Mouse (Mus musculus): ENCODE results near the gene Samm50.
"Not testable (repeated sequence)": the region's sequence is repeated elsewhere in the genome, so short reads cannot be mapped to it uniquely, and the experiment has no call there.

Samm50 gene

DNA sequence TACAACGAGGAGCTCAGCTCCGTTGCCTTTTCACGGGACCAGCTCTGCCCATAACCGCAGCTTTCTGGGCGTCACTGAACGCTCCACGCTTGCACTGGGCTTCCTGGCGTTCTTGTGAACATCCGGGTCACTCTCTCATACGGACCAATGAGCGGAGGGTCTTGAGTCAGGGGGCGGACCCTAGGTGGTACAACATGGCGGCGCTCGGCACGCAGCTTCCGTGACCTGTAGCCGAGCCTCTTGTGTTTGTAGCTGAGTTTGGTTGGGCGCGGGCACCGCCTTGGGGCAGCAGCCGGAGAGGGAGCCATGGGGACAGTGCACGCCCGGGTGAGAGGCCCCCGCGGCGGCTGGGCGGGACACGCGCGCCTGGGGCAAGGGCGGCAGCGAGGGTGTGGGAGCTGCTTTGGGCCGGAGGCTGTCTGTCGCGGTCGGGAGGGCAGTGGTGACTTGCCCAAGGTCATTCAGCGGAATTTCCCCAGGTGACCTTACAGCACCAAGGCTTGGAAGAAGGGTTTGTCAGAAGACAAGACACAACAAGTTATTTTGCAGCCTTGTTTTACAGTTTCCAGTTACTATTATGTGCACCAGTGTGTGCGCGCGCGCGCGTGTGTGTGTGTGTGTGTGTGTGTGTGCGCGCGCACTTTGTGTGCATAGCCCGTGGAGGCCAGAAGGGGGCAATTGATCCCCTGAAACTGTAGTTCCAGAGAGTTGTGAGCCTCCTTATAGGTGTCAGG lies at the start of gene Samm50:
TSS of gene Samm50 (plus strand) at position 184 of the 734 bp plus-strand sequence.
- peak; percentile 92 to 93 for DNase-seq

DNA sequence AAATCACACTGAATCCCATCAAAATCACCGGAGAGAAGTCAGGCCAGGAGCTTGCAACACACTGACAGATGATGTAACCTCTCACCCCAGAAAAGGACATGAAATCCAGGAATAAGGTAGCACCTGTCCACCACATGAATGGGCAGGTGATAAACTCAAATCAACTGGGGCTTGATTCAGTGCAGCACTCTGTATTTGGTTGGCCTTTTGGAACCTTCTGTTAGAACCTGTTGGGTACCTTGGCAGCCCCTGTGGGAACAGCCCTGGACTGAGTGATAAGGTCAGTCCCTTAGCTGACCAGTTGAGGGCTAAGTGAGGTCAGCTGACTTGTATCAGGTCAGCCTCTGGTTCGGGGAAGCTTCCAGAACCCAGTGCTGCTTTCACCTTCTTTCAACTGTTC lies 35.9 kb upstream of the Samm50 start:
- DNase-seq, result no peak

DNA sequence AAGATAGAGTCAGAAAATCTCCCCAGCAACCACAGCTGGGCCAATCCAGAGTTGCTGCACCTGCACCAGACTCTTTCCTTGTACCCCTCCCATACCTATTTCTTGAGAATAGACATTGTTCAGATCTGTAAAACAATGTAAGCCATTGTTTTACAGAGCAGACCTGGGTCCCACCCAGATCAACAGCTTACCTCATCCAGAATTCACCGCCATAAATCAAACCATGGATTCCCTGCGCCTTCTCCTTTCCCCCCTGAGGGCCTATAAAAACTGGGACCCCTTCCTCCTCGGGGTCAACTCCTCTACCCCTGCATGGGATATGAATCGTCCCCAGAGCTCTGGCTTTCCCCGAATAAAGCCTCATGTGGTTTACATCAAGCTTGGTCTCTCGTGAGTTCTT lies 34.5 kb upstream of the Samm50 start:
- not testable (repeated sequence) for DNase-seq

DNA sequence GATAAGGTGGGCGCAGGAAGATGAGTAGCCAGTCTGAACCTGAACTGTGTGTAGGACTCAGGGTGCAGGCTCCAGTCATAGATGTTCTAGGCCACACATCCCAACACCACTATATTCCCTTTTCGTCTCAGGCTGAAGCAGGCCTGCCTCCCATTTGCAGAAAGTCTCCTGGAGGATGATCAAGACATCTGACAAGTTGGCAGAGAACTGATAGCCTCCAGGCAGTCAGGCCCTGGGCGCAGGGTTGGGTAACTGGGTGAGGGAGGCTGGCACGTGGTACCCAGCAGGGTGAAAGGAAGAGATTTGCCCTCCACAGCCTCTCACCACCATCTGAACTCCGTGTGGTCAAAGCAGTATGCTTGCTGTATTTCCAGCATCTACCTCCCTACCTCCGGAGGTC lies 30.2 kb upstream of the Samm50 start:
- DNase-seq, result no peak

DNA sequence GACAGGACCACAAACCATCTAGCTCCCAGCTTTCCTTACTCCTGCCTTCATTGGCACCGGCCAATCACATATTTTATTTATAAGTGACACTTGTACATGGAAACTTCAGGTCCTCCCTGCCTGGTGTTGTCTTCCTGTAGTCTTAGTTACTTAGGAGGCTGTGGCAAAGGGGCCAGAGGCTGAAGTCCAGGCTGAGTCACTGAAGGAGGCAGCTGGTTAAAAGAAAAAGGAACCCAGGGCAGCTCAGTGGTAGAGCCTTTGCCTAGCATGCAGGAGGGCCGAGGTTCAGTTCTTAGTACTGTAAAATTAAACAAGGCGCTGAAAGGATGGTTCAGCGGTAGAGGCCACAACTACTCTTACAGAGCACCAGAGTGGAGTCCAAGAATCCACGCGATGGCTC lies 25.2 kb upstream of the Samm50 start:
- DNase-seq, result no peak

DNA sequence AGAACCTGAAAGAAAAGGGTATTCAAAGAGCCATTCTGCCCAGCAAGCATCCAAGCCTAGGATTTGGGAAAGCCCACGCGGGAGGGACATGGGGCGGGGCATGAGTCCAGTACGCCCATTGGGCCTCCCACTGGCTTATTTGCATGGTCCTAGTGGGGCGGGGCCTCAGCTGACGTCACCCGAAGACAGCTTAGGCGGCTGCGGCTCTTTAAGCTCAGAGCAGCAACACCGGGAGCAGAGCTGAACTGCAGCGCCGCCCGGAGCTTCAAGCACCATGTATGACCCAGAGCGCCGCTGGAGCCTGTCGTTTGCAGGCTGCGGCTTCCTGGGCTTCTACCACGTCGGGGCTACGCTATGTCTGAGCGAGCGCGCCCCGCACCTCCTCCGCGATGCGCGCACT lies 24.4 kb upstream of the Samm50 start, which contains the start of gene Pnpla3:
TSS of gene Pnpla3 (plus strand) at position 238 of the 400 bp plus-strand sequence.
- peak; percentile 95 to 96 for DNase-seq

DNA sequence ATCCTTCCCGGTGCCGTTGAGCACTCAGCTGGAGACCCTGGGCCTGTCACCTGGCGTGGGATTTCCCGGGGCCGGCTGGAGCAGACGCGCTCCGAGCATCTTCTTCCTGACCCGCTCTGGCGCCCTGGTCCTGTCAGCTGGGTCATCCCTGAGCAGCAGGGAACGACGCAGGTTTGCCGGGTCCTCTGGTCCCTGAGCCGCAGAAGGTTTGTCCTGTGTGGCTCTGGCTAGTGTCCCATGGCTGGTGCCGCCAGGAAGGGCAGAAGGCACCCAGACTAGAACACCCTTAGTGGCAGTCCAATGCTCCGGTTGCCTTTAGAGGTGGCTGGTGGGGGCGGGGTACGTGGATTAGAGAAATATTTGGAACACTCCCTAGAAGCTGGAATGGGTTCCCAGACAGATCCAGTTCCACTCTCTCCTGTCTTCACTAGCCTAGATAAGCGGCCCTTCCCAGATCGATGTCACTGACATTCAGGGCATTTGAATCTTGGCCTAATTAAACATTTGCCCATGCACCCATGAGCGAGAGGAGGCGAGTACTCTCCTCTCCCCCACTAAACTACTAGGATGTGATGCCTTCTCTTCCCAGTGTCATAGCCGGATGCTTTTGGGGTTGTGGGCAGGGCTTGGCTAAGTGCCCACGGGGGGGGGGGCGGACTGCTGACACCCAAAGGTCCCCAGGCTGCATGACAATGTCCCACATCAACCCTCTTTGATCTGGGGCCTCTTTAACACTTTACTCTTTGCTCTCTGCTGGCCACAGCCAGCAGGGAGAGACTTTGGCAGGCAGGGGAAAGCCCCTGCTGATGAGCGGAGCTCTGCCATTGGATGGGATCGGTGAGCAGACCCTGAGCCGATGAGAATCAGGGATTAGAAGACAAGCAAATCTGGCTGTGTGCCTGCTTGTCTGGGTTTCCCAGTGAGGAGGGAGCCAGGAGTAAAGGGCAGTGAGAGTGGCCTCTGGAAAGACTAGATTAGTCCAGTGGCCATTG lies 23.6 kb upstream of the Samm50 start:
- DNase-seq, result no peak

DNA sequence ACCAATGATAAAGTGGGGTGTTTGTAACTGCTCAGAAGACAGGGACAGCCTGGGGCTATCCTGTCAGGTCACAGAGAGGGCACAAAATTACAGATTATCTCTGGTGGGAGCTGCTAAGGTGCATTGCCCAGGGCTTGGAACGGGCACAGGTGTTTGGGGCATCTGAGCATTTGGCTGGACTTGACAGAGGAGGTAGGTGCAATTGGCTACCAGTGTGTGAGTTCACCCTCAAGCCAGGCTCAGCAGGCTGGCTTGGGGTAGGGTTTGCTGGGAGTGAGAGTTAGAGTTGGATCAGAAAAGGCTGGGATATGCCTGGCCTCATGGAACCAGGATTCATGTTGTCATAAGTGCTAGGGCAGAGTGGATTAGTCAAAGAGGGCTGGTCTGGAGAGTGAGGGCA lies 22.5 kb upstream of the Samm50 start:
- no peak for DNase-seq

DNA sequence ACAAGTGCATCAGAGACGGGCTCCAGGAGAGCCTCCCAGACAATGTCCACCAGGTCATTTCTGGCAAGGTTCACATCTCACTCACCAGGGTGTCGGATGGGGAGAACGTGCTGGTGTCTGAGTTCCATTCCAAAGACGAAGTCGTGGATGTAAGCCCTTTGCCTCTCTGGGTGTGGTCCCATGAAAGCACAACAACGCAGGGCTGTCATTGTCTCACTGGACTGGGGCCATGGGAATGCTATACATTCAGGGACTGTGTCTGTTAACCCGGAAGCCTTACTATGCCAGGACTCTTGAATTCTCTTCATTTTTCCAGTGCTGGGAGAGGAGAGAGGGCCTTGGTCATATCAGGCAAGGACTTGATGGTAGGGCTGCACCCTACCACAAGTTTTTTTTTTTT lies 20.9 kb upstream of the Samm50 start:
- DNase-seq, result no peak

DNA sequence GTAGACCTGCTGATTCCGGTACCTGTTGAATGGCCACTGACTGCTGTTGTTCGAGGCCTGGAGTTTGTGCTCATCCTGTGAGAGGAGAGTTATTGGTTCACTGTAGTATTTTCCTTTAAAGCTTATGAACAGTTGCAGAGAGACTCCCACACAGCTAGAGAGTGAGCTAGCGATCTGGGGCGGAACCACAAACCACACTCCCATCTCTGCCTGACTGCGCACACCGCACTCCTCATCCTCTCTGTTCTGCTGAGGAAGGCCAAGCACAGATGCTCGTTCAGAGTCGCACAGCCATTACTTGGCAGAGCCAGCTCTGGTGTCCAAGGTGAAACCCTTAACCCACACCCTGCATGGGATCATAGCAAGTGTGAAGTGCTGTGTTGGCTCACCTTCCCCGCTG lies 13.3 kb upstream of the Samm50 start:
- DNase-seq, result no peak

DNA sequence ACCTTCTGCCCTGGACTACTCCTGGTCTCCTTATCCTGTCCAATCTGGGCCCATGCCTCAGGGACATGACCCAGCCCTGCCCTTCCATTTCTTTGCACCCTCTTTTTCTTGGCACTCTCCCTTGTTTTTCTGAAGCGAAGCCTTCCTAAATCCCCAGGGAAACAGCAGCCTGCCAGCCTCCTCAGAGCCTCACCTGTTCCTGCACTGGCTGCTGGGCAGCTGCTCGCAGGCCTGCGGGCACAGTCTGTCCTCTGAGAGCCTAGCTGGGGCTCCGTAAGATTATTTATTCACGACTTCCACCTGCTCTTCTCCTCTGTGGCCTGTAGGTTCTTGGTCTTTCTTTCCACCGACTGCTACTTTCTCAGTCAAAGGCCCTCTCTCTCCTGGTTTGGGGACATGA lies 10.0 kb upstream of the Samm50 start:
- DNase-seq, result no peak

DNA sequence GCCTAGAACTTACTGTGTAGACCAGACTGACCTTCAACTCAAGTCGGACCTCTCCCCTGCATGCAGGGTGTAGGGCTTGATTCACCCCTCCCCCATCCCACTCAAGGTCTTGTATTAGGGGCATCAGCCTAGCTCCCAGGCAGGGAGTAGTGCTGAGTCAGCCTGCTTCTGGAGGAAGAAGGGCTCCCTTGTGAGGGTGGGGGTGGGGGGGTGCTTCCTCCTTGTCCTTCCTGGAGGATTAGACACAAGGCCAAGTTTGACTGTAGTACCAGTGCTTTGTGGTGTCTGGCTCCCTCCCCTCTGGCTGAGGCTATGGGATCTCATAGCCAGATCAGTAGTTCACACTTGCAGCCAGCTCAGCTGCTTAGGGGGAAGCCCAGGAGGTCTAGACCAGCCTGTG lies 8.1 kb upstream of the Samm50 start:
- no peak for DNase-seq

DNA sequence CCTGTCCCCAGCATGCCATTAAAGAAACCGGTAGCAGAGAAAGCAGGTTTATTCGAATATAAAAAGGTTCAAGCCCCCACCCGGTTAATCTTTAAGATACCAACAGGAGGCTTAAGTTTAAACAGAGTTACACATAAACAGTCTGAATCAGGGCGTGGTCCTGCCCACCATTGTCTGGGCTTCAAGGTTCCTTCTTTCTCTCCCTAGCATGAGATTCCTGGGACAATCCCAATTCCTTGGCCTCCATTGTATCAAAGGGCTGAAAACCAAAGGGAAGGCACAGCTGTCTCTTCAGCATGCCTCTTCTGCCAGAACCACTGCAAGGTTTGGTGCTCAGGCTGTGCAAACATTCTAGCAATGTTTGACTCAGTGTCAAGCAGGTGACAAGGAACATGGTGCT lies 5.8 kb upstream of the Samm50 start:
- no peak for DNase-seq

DNA sequence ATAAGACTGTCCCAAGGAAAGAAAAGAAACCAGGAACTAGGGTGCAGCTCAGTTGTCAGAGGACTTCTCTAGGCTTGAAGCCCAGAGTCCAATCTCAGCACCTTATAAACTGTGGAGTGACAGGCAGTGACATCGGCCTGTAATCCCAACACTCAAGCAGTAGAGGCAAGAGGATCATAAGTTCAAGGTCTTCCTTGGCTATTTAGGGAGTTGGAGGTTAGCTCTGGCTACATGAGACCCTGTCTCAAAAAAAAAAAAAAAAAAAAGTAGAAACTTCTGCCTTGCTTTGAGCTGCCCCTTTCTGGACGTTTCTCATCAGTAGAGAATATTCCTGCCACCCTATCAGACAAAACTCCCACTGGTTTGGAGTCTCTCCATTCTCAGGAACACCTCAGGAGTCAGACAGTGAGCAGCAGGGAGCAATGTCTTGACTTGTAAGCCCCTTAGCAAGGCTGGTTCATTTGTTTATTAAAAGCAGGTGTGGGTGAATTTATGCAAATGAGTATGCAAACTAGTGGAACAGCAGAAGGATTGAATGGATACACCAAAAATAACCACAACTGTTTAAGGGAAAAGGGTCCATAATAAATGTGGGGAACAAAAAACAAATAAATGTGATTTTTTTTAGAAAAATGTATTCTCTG lies 3.0 kb upstream of the Samm50 start:
- no peak for DNase-seq

DNA sequence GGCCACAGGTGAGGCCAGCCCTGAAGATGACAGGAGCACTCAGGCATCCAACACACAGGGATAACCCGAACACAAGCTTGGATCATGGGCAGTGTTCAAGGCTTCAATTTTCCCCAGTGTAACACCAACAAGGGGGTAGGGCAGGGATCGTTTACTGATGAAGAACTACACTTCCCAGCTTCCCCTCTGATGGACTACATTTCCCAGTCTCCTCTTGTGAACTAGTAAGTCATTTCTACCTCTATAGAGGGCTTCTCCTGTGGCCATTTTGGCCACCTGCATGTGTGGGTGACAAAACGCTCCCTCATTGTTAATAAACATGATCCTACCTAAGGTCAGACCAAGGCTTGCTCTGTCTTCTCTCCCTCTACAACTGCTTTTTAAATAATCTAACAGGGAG lies 2.2 kb upstream of the Samm50 start:
- no peak for DNase-seq

DNA sequence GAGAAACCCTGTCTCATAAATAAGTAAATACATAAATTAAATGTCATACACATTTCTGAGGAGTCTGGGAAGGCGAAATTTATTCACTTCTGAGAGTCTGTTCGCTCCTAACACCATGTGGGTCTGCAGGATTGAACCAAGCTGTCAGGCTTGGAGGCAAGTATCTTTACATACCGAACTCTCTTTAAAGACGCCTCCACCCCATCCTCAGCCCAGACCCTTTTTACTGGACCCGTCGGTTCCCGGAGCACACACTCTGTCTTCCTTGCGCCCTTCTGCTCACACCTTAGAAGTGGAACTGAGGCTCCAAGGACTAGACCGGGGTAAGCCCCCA lies 350 bp upstream of the Samm50 start:
- no peak for DNase-seq

DNA sequence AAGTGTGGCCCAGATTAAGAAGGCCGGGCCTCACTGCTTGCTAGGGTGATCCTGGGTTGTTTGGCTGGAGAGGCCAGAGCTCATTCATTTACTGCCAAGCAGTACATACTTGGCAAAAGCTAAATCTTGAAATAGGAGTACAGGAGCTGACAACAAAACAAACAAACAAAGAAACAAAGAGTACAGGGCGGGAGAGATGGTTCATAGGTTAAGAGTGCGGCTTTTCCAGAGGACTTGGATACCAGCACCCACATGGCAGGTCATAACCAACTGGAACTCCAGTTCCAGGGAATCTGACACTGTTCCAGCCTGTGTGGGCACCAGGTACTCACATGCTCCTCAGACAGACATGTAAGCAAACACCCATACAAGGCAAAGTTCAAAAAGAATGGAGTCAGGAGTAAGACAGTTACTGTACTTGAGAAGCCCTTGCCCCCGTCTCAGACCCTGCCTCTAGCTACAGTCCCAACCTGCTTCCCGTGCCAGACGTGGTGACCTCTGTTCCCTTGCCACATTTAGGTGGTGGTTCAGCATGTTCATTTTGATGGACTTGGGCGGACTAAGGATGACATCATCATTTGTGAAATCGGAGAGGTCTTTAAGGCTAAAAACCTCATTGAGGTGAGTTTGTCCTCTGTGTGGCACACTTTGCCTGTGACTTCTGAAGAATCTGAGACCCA lies 4.6 kb downstream of the Samm50 start:
- peak in 1 of 2 experiments; percentile 35 for DNase-seq

DNA sequence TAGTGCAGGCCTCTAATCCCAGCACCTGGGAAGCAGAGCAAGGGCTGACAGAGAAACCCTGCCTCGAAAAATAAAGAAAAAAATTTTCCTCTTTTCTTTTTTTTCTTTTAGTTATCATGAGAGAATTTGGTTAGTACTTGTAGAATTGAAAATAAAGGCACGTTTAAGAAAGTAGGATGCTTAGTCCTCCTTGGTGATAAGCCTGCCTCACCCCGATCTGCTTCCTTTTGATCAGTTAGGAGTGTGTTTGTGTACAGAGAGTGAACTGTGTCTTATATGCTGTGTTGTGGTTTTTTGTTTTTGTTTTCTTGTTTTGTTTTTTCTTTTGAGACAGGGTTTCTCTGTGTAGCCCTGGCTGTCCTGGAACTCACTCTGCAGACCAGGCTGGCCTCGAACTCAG lies 15.3 kb downstream of the Samm50 start:
- DNase-seq, result no peak

DNA sequence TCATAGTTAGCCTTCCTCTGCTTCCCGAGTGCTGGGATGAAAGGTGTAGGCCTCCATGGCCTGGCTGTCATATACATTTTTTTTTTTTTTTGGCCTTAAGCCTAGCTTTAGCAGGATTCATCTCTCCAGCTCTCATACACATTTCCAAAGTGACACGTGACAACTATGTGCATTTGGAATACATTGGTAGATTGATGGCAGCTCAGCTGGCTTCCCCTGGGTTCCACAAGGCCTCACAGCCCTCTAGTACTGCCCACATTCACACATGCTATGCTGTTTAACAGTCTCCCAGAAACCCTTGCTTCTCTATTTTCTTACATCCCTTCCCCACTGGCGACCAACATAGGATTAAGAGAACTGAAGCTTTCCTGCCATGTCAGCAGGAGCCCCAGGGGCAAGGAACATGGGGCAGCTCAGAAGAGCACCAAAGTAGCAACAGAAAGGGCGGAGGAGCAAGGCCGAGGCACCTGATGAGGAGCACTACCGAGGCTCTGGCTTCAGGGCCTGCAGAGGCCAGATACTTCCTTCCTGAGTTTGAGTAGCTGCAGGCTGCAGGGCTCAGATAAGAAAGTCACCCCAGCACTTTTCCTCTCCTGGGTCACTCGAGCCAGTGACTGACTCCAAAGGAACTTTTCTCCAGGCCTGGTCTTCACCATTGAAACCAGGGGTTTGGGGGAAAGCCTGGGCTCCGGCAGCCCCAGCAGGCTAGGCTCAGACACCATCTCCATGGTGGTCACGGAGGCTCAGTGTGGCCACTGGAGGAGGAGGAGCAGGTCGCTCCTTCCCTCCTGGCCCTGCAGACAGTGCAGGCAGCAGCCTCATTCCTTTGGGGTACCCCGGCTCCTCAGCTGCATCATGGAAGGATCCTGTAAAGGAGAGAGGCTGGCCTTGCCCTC lies 17.7 kb downstream of the Samm50 start:
- DNase-seq, result no peak

DNA sequence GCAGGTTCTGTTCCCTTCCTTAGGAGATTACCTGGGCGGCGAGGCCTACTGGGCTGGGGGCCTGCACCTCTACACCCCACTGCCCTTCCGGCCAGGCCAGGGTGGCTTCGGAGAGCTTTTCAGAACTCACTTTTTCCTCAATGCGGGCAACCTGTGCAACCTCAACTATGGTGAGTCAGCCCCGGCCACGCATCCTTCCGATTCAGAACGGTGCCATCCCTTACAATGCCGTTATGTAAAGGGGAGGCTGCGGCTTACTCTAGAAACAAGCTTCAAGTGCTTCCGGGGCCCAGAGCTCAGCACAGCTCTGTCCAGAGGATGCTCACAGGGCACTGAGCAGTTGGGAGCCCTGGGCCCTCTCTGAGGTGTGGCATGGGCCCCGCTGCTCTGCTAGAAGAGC lies 18.4 kb downstream of the Samm50 start:
- no peak for DNase-seq

DNA sequence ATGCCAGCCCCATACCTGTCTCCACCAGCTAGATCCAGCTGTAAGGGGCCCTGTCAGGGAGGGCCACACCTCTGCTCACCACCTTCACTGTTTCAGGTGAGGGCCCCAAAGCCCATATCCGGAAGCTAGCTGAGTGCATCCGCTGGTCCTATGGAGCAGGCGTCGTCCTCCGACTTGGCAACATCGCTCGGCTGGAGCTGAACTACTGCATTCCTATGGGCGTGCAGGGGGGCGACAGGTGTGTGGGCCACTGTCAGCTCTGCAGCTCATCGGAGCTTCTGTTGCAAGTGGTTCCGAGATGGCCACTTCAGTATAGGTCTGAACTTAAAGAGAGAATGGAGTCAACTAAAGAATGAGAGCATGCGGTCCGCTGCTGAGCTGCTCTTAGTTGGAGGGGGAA lies 18.9 kb downstream of the Samm50 start:
- no peak for DNase-seq

DNA sequence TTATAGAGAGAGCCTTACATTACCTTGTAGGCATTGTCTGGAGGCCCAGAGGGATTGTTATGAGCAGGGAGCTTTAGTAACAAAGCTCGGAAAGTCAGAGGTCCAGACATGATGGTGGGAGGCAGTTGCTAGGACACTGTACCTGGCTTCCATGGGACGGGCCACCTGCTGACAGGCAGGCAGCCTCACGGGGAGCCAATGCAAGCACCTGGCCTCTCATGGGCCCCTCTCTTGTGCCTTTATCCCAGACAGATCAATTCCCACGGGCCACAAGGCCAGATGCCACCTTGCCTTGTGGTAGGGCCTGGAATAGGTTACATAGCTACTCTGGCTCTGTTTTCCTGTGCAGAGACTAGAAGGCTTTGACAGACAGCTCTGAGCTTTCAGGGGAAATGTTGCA lies 19.5 kb downstream of the Samm50 start:
- no peak for DNase-seq
